Mouse (Mus musculus) ES-E14 (cell line): ENCODE measurements around the gene Fbxl17.

Experiments used
- CHD2 ChIP-seq: IDR thresholded peaks from 2 replicates; pipeline ENCODE4 v1.6.1; 2014; ENCODE audit warnings: mild to moderate bottlenecking, low read depth, low read length, inconsistent platforms
- MAFK ChIP-seq: IDR thresholded peaks from 2 replicates; pipeline ENCODE4 v1.6.1; 2014; ENCODE audit warnings: mild to moderate bottlenecking, low read depth, low read length, inconsistent platforms; ENCODE audit not compliant: insufficient read depth
- ZNF384 ChIP-seq: IDR thresholded peaks from 2 replicates; pipeline ENCODE4 v1.6.1; 2012; ENCODE audit warnings: low read depth, low read length, inconsistent platforms

DNA sequence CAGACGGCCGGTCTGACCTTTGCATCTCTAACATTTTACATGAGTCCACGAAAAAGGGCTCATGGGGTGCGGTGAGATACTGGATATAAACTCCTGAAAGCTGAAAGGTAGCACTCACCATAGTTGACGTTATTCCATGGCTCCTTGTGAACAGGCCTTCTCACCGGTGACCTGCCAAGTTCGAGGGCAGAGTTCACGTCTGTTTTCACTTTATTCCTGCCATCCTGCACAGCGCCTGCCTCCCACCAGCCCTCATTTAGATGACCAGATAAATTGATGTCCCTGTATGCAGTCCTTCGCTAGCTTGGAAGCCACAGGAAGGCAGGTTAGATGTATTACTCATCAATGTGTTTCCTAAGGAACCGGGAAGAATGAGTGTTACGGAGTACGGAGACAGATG, 454.5 kb downstream of the Fbxl17 start:
- no peak for TF ChIP-seq MAFK
- no peak for TF ChIP-seq CHD2
- TF ChIP-seq ZNF384, result no peak
